Mouse (Mus musculus): Measurements from ENCODE around the gene Fth1. TPM values are rescaled to one million over a fixed set of nuclear protein-coding genes. Genes with fewer than 3 reads are reported as not detected.

Fth1 gene
- polyA plus RNA-seq, 1 experiment, result 606 TPM

GRCm38 (mm10) chr19:10019214-10019760 is 38.9 kb downstream of the Fth1 start:
- H3K9me3 ChIP-seq (replicated peaks; ENCODE audit: control insufficient read depth, insufficient read depth, low read length, poor library complexity, severe bottlenecking), result no peaks in the 10 kb centered on the region
- TF ChIP-seq CTCF (IDR thresholded peaks at IDR 0.05; ENCODE audit: low read depth, low read length) (no peak), EP300 (IDR thresholded peaks at IDR 0.05; ENCODE audit: insufficient read depth, low read depth, low read length) (peak; percentile 73; the same call in 1 of the 2 replicates), POLR2A (IDR thresholded peaks at IDR 0.05; ENCODE audit: insufficient read depth, low read length) (no peak)
- H3K36me3 ChIP-seq (ENCODE audit: control insufficient read depth, insufficient read depth, low read length, poor library complexity, severe bottlenecking), result no peaks in the 10 kb centered on the region
- H3K9ac ChIP-seq (ENCODE audit: low read depth, poor library complexity, severe bottlenecking), result no peak overlapping the region
- peak overlapping the region; percentile 60 for H3K4me3 ChIP-seq (ENCODE audit: low read depth, low read length)
- peaks cover 7% of the 10 kb centered on the region for H3K4me1 ChIP-seq (ENCODE audit: control insufficient read depth, insufficient read depth, low read length)
- no peak overlapping the region for H3K27ac ChIP-seq (ENCODE audit: insufficient read depth, low read length)
- no peaks in the 10 kb centered on the region for H3K27me3 ChIP-seq (ENCODE audit: control insufficient read depth, insufficient read depth, low read length, poor library complexity, severe bottlenecking)

DNA sequence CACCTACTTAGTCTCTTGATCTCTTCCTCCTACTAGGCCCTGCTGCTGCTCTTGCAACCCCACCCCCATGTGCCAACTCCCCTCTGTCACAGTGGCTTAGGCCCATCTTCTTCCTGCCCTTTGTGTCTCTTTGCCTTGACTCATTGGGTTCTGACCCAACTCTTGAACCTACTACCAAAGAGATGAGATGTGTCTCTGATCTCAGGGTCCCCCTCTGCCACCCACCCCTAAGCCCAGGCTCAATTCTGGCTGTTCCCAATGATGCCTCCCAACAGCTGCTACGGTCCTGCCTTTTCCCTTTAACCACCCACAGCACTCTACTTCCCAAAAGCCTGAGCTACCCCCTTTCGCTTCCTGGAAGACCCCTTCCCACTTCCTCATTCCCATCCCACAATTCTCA is 41.6 kb downstream of the Fth1 start:
- Histone ChIP-seq H3K36me3 (ENCODE audit: control insufficient read depth, insufficient read depth, low read length, poor library complexity, severe bottlenecking) (no peaks in the 10 kb centered on the region), H3K4me1 (ENCODE audit: control insufficient read depth, insufficient read depth, low read length) (peaks cover 3% of the 10 kb centered on the region), H3K4me3 (ENCODE audit: low read depth, low read length) (no peak overlapping the region), H3K27me3 (ENCODE audit: control insufficient read depth, insufficient read depth, low read length, poor library complexity, severe bottlenecking) (no peaks in the 10 kb centered on the region), H3K9ac (ENCODE audit: low read depth, poor library complexity, severe bottlenecking) (no peak overlapping the region), H3K27ac (ENCODE audit: insufficient read depth, low read length) (no peak overlapping the region), H3K9me3 (replicated peaks; ENCODE audit: control insufficient read depth, insufficient read depth, low read length, poor library complexity, severe bottlenecking) (no peaks in the 10 kb centered on the region)
- no peak for TF ChIP-seq EP300 (IDR thresholded peaks at IDR 0.05; ENCODE audit: insufficient read depth, low read depth, low read length)
- TF ChIP-seq CTCF (IDR thresholded peaks at IDR 0.05; ENCODE audit: low read depth, low read length), result no peak
- TF ChIP-seq POLR2A (IDR thresholded peaks at IDR 0.05; ENCODE audit: insufficient read depth, low read length), result no peak

- H3K4me3 ChIP-seq (ENCODE audit: low read depth, low read length), result no peak overlapping the region
- H3K4me1 ChIP-seq (ENCODE audit: control insufficient read depth, insufficient read depth, low read length), result peaks cover 3% of the 10 kb centered on the region
- no peak overlapping the region for H3K9ac ChIP-seq (ENCODE audit: low read depth, poor library complexity, severe bottlenecking)
- H3K27ac ChIP-seq (ENCODE audit: insufficient read depth, low read length), result no peak overlapping the region
- no peaks in the 10 kb centered on the region for H3K36me3 ChIP-seq (ENCODE audit: control insufficient read depth, insufficient read depth, low read length, poor library complexity, severe bottlenecking)
- TF ChIP-seq EP300 (IDR thresholded peaks at IDR 0.05; ENCODE audit: insufficient read depth, low read depth, low read length) (no peak), CTCF (IDR thresholded peaks at IDR 0.05; ENCODE audit: low read depth, low read length) (peak; percentile 44)
- no peaks in the 10 kb centered on the region for H3K27me3 ChIP-seq (ENCODE audit: control insufficient read depth, insufficient read depth, low read length, poor library complexity, severe bottlenecking)
- H3K9me3 ChIP-seq (replicated peaks; ENCODE audit: control insufficient read depth, insufficient read depth, low read length, poor library complexity, severe bottlenecking), result no peaks in the 10 kb centered on the region
Measured at GRCm38 (mm10) chr19:10022414-10023303, 42.3 kb downstream of the Fth1 start.

DNA sequence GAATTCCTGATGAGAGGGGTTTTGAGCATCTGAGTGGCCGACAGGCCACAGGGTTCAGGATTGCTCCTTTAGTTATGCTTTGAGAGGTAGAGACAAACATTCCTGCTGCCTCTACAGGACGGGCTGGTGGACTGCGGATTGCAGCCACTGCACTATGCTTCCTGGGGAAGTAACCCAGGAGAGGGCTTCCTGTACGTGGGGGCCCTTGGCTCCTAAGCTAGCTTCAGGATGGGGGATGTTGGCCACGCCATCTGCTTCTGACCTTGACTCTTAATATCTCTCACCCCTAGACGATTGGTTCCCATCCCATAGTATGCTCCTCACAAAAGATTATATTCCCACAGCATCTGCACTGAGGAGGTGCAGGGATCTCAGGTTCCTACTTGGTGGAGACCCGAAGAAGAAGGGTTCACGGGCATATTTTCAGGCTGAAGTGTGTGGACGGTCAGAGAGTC is 42.9 kb downstream of the Fth1 start:
- Histone ChIP-seq H3K27me3 (ENCODE audit: control insufficient read depth, insufficient read depth, low read length, poor library complexity, severe bottlenecking) (no peaks in the 10 kb centered on the region), H3K9me3 (replicated peaks; ENCODE audit: control insufficient read depth, insufficient read depth, low read length, poor library complexity, severe bottlenecking) (no peaks in the 10 kb centered on the region), H3K4me3 (ENCODE audit: low read depth, low read length) (no peak overlapping the region), H3K27ac (ENCODE audit: insufficient read depth, low read length) (no peak overlapping the region), H3K4me1 (ENCODE audit: control insufficient read depth, insufficient read depth, low read length) (peaks cover 3% of the 10 kb centered on the region), H3K9ac (ENCODE audit: low read depth, poor library complexity, severe bottlenecking) (no peak overlapping the region), H3K36me3 (ENCODE audit: control insufficient read depth, insufficient read depth, low read length, poor library complexity, severe bottlenecking) (no peaks in the 10 kb centered on the region)
- TF ChIP-seq EP300 (IDR thresholded peaks at IDR 0.05; ENCODE audit: insufficient read depth, low read depth, low read length), result no peak
- TF ChIP-seq CTCF (IDR thresholded peaks at IDR 0.05; ENCODE audit: low read depth, low read length), result no peak
- no peak for TF ChIP-seq POLR2A (IDR thresholded peaks at IDR 0.05; ENCODE audit: insufficient read depth, low read length)

- no peaks in the 10 kb centered on the region for H3K9me3 ChIP-seq (replicated peaks; ENCODE audit: control insufficient read depth, insufficient read depth, low read length, poor library complexity, severe bottlenecking)
- H3K9ac ChIP-seq (ENCODE audit: low read depth, poor library complexity, severe bottlenecking), result no peak overlapping the region
- H3K4me3 ChIP-seq (ENCODE audit: low read depth, low read length), result no peak overlapping the region
- H3K27ac ChIP-seq (ENCODE audit: insufficient read depth, low read length), result no peak overlapping the region
- H3K27me3 ChIP-seq (ENCODE audit: control insufficient read depth, insufficient read depth, low read length, poor library complexity, severe bottlenecking), result no peaks in the 10 kb centered on the region
- H3K4me1 ChIP-seq (ENCODE audit: control insufficient read depth, insufficient read depth, low read length), result no peaks in the 10 kb centered on the region
- TF ChIP-seq EP300 (IDR thresholded peaks at IDR 0.05; ENCODE audit: insufficient read depth, low read depth, low read length) (no peak), CTCF (IDR thresholded peaks at IDR 0.05; ENCODE audit: low read depth, low read length) (no peak)
- no peaks in the 10 kb centered on the region for H3K36me3 ChIP-seq (ENCODE audit: control insufficient read depth, insufficient read depth, low read length, poor library complexity, severe bottlenecking)
Measured at GRCm38 (mm10) chr19:10025169-10025875, 44.9 kb downstream of the Fth1 start.

All from ES-Bruce4 (cell line).